Mouse (Mus musculus): ENCODE data around the gene Tomm40.

GRCm38 (mm10) chr7:19734178-19734666 is 19.0 kb upstream of the Tomm40 start:
- TF ChIP-seq CTCF (IDR thresholded peaks at IDR 0.05; ENCODE audit: low read depth), result no peak
- TF ChIP-seq EP300 (optimal IDR thresholded peaks at IDR 0.05), result no peak

Measured in stomach, postnatal 0 days (tissue).